Mouse (Mus musculus) cerebral cortex, adult 2 months (tissue): ENCODE data around the gene Xpnpep3.

Source experiments
- WGBS: fragments of 180-500 bp; shearing (Covaris S2); methylation state at CpG from one replicate; pipeline ENCODE4 v1.1.7; 2018; 5-methylcytosine and 5-hydroxymethylcytosine counted together

The Xpnpep3 gene

GRCm38 (mm10) chr15:81483691-81484090 is 83.8 kb downstream of the Xpnpep3 start:
- WGBS = 96% methylated on average over 6 of the region's 6 CpGs

GRCm38 (mm10) chr15:81485483-81485882 is 85.5 kb downstream of the Xpnpep3 start:
- WGBS = 82% methylated on average over 4 of the region's 4 CpGs

GRCm38 (mm10) chr15:81503466-81503865 is 103.5 kb downstream of the Xpnpep3 start:
- WGBS = 87% methylated on average over 2 of the region's 2 CpGs

- WGBS = 98% methylated on average over 2 of the region's 2 CpGs
Observed at GRCm38 (mm10) chr15:81503995-81504394, 104.1 kb downstream of the Xpnpep3 start.
